Mouse (Mus musculus): ENCODE measurements around the gene Eno3. TPM values are rescaled to one million over a fixed set of nuclear protein-coding genes. Genes with fewer than 3 reads are reported as not detected.
A peak's percentile ranks its signal among the peaks of the same experiment; 100 is the strongest.

The Eno3 gene
- polyA plus RNA-seq, 1 experiment from 2014 or later: 8.7 TPM

- WGBS: 88% methylated on average over 1 of the region's 1 CpGs
- Histone ChIP-seq H3K9ac (replicated peaks; ENCODE audit: low read length) (no peak overlapping the region), H3K4me3 (replicated peaks; ENCODE audit: low read depth, low read length) (no peak overlapping the region), H3K9me3 (ENCODE audit: control insufficient read depth, low read length) (no peaks in the 10 kb centered on the region), H3K27ac (replicated peaks; ENCODE audit: low read depth, low read length) (no peak overlapping the region), H3K27me3 (ENCODE audit: control insufficient read depth, insufficient read depth, low read length) (no peaks in the 10 kb centered on the region), H3K36me3 (ENCODE audit: control insufficient read depth, insufficient read depth, low read length) (peaks cover 3% of the 10 kb centered on the region), H3K4me2 (ENCODE audit: low read length) (no peak overlapping the region), H3K4me1 (ENCODE audit: control insufficient read depth, insufficient read depth, low read length) (no peaks in the 10 kb centered on the region)
- no peak for DNase-seq
- ATAC-seq (ENCODE audit: low FRiP score, low TSS enrichment): no peak
Measured at GRCm38 (mm10) chr11:70638293-70638692, 18.7 kb upstream of the Eno3 start.

- no peak for ATAC-seq (ENCODE audit: low FRiP score, low TSS enrichment)
- H3K9ac ChIP-seq (replicated peaks; ENCODE audit: low read length): no peak within 1 kb of the TSS
- H3K9me3 ChIP-seq (ENCODE audit: control insufficient read depth, low read length): no peaks in the 10 kb centered on the region
- H3K27me3 ChIP-seq (ENCODE audit: control insufficient read depth, insufficient read depth, low read length): no peaks in the 10 kb centered on the region
- no peak within 1 kb of the TSS for H3K4me3 ChIP-seq (replicated peaks; ENCODE audit: low read depth, low read length)
- H3K36me3 ChIP-seq (ENCODE audit: control insufficient read depth, insufficient read depth, low read length): peaks cover 3% of the 10 kb centered on the region
- H3K4me1 ChIP-seq (ENCODE audit: control insufficient read depth, insufficient read depth, low read length): no peaks in the 10 kb centered on the region
- no peak within 1 kb of the TSS for H3K4me2 ChIP-seq (ENCODE audit: low read length)
- no peak for DNase-seq
- 57% methylated on average over 5 of the region's 5 CpGs for WGBS
- H3K27ac ChIP-seq (replicated peaks; ENCODE audit: low read depth, low read length): no peak within 1 kb of the TSS
Measured at GRCm38 (mm10) chr11:70638714-70639278, 18.2 kb upstream of the Eno3 start, which contains the start of gene Gp1ba. Gp1ba (plus strand) TSS chr11:70639122.

- no peak overlapping the region for H3K4me3 ChIP-seq (replicated peaks; ENCODE audit: low read depth, low read length)
- no peak overlapping the region for H3K27ac ChIP-seq (replicated peaks; ENCODE audit: low read depth, low read length)
- no peak for DNase-seq
- H3K36me3 ChIP-seq (ENCODE audit: control insufficient read depth, insufficient read depth, low read length): peaks cover 12% of the 10 kb centered on the region
- no peaks in the 10 kb centered on the region for H3K9me3 ChIP-seq (ENCODE audit: control insufficient read depth, low read length)
- H3K27me3 ChIP-seq (ENCODE audit: control insufficient read depth, insufficient read depth, low read length): no peaks in the 10 kb centered on the region
- H3K9ac ChIP-seq (replicated peaks; ENCODE audit: low read length): no peak overlapping the region
- WGBS: 91% methylated on average over 8 of the region's 8 CpGs
- H3K4me2 ChIP-seq (ENCODE audit: low read length): no peak overlapping the region
- ATAC-seq (ENCODE audit: low FRiP score, low TSS enrichment): no peak
- no peaks in the 10 kb centered on the region for H3K4me1 ChIP-seq (ENCODE audit: control insufficient read depth, insufficient read depth, low read length)
Measured at GRCm38 (mm10) chr11:70639976-70640375, 17.0 kb upstream of the Eno3 start.

- H3K36me3 ChIP-seq (ENCODE audit: control insufficient read depth, insufficient read depth, low read length): peaks cover 12% of the 10 kb centered on the region
- H3K27ac ChIP-seq (replicated peaks; ENCODE audit: low read depth, low read length): no peak overlapping the region
- no peak overlapping the region for H3K4me3 ChIP-seq (replicated peaks; ENCODE audit: low read depth, low read length)
- H3K4me1 ChIP-seq (ENCODE audit: control insufficient read depth, insufficient read depth, low read length): peaks cover 11% of the 10 kb centered on the region
- no peaks in the 10 kb centered on the region for H3K9me3 ChIP-seq (ENCODE audit: control insufficient read depth, low read length)
- H3K9ac ChIP-seq (replicated peaks; ENCODE audit: low read length): no peak overlapping the region
- no peak overlapping the region for H3K4me2 ChIP-seq (ENCODE audit: low read length)
- no peak for ATAC-seq (ENCODE audit: low FRiP score, low TSS enrichment)
- WGBS: 87% methylated on average over 7 of the region's 7 CpGs
- DNase-seq: no peak
- H3K27me3 ChIP-seq (ENCODE audit: control insufficient read depth, insufficient read depth, low read length): no peaks in the 10 kb centered on the region
Measured at GRCm38 (mm10) chr11:70641241-70641640, 15.8 kb upstream of the Eno3 start.

GRCm38 (mm10) chr11:70643051-70643450 is 14.0 kb upstream of the Eno3 start:
- H3K36me3 ChIP-seq (ENCODE audit: control insufficient read depth, insufficient read depth, low read length): peaks cover 12% of the 10 kb centered on the region
- H3K4me2 ChIP-seq (ENCODE audit: low read length): no peak overlapping the region
- ATAC-seq (ENCODE audit: low FRiP score, low TSS enrichment): no peak
- no peak overlapping the region for H3K4me3 ChIP-seq (replicated peaks; ENCODE audit: low read depth, low read length)
- H3K9me3 ChIP-seq (ENCODE audit: control insufficient read depth, low read length): no peaks in the 10 kb centered on the region
- H3K27ac ChIP-seq (replicated peaks; ENCODE audit: low read depth, low read length): no peak overlapping the region
- H3K27me3 ChIP-seq (ENCODE audit: control insufficient read depth, insufficient read depth, low read length): no peaks in the 10 kb centered on the region
- DNase-seq: no peak
- H3K4me1 ChIP-seq (ENCODE audit: control insufficient read depth, insufficient read depth, low read length): peaks cover 15% of the 10 kb centered on the region
- 91% methylated on average over 6 of the region's 6 CpGs for WGBS
- no peak overlapping the region for H3K9ac ChIP-seq (replicated peaks; ENCODE audit: low read length)

- DNase-seq: no peak
- ATAC-seq (ENCODE audit: low FRiP score, low TSS enrichment): no peak
- H3K27me3 ChIP-seq (ENCODE audit: control insufficient read depth, insufficient read depth, low read length): no peaks in the 10 kb centered on the region
- H3K4me2 ChIP-seq (ENCODE audit: low read length): no peak overlapping the region
- WGBS: 95% methylated on average over 8 of the region's 8 CpGs
- H3K27ac ChIP-seq (replicated peaks; ENCODE audit: low read depth, low read length): no peak overlapping the region
- peaks cover 27% of the 10 kb centered on the region for H3K4me1 ChIP-seq (ENCODE audit: control insufficient read depth, insufficient read depth, low read length)
- H3K36me3 ChIP-seq (ENCODE audit: control insufficient read depth, insufficient read depth, low read length): peaks cover 21% of the 10 kb centered on the region
- H3K9me3 ChIP-seq (ENCODE audit: control insufficient read depth, low read length): no peaks in the 10 kb centered on the region
- no peak overlapping the region for H3K9ac ChIP-seq (replicated peaks; ENCODE audit: low read length)
- H3K4me3 ChIP-seq (replicated peaks; ENCODE audit: low read depth, low read length): no peak overlapping the region
Measured at GRCm38 (mm10) chr11:70644564-70645103, 12.4 kb upstream of the Eno3 start.

GRCm38 (mm10) chr11:70645461-70646258 is 11.3 kb upstream of the Eno3 start:
- H3K4me1 ChIP-seq (ENCODE audit: control insufficient read depth, insufficient read depth, low read length): peaks cover 27% of the 10 kb centered on the region
- 89% methylated on average over 12 of the region's 12 CpGs for WGBS
- peak overlapping the region; percentile 70 for H3K4me3 ChIP-seq (replicated peaks; ENCODE audit: low read depth, low read length)
- H3K9ac ChIP-seq (replicated peaks; ENCODE audit: low read length): peak overlapping the region; percentile 91
- no peak for DNase-seq
- ATAC-seq (ENCODE audit: low FRiP score, low TSS enrichment): no peak
- H3K27me3 ChIP-seq (ENCODE audit: control insufficient read depth, insufficient read depth, low read length): no peaks in the 10 kb centered on the region
- peak overlapping the region; percentile 95; the same call in 1 of the 2 replicates for H3K27ac ChIP-seq (replicated peaks; ENCODE audit: low read depth, low read length)
- no peaks in the 10 kb centered on the region for H3K9me3 ChIP-seq (ENCODE audit: control insufficient read depth, low read length)
- H3K4me2 ChIP-seq (ENCODE audit: low read length): peak overlapping the region; percentile 92
- peaks cover 32% of the 10 kb centered on the region for H3K36me3 ChIP-seq (ENCODE audit: control insufficient read depth, insufficient read depth, low read length)

- 13% methylated on average over 3 of the region's 3 CpGs for WGBS
- H3K27ac ChIP-seq (replicated peaks; ENCODE audit: low read depth, low read length): peak overlapping the region; percentile 95
- peaks cover 27% of the 10 kb centered on the region for H3K4me1 ChIP-seq (ENCODE audit: control insufficient read depth, insufficient read depth, low read length)
- ATAC-seq (ENCODE audit: low FRiP score, low TSS enrichment): no peak
- no peaks in the 10 kb centered on the region for H3K9me3 ChIP-seq (ENCODE audit: control insufficient read depth, low read length)
- peak overlapping the region; percentile 70 for H3K4me3 ChIP-seq (replicated peaks; ENCODE audit: low read depth, low read length)
- H3K9ac ChIP-seq (replicated peaks; ENCODE audit: low read length): peak overlapping the region; percentile 91
- H3K27me3 ChIP-seq (ENCODE audit: control insufficient read depth, insufficient read depth, low read length): no peaks in the 10 kb centered on the region
- peaks cover 37% of the 10 kb centered on the region for H3K36me3 ChIP-seq (ENCODE audit: control insufficient read depth, insufficient read depth, low read length)
- peak overlapping the region; percentile 92 for H3K4me2 ChIP-seq (ENCODE audit: low read length)
- DNase-seq: peak; percentile 25
Measured at GRCm38 (mm10) chr11:70646259-70646555, 10.8 kb upstream of the Eno3 start.
